Comparison of ENCODE assay signal across 10 mouse cellular contexts in genomic region chr19:61097764-61098163, GRCm38 (mm10). TPM values are rescaled to one million over a fixed set of nuclear protein-coding genes. Genes with fewer than 3 reads are reported as not detected.
A peak's percentile ranks its signal among the peaks of the same experiment; 100 is the strongest.
DNase-seq lines count a peak whose midpoint lies in the region; ATAC-seq lines count a peak whose summit lies in the region.
"Had no signal": no experiment of that assay in that cellular context is flagged by ENCODE, and none has a peak within 500 bp of the region (broad histone marks: within the 10 kb centered on the region; RNA-seq: fewer than 3 reads in every experiment).

No protein-coding gene starts in this region.

- H3K9me3 ChIP-seq in kidney, embryonic 14.5 days (ENCODE audit: control insufficient read depth, low read length) = no peaks in the 10 kb centered on the region
- H3K9me3 ChIP-seq: limb, embryonic 12.5 days; stomach, embryonic 15.5 days had no signal

- intact Hi-C loops in gastrocnemius, postnatal 14 days (cut with DNase I; ENCODE audit: low total_unique reads) = no loop called here

- ATAC-seq in kidney, embryonic 14.5 days (ENCODE audit: low FRiP score, low TSS enrichment) = no peak
- ATAC-seq in granulocyte monocyte progenitor cell, adult 5-6 weeks (replicated peaks; ENCODE audit: poor library complexity, severe bottlenecking) = peak; percentile 81

- H3K4me2 ChIP-seq in kidney, embryonic 14.5 days (replicated peaks; ENCODE audit: low read depth, low read length) = no peak overlapping the region
- H3K4me2 ChIP-seq: limb, embryonic 12.5 days; stomach, embryonic 15.5 days had no signal

- no peak overlapping the region for H3K9ac ChIP-seq in kidney, embryonic 14.5 days (ENCODE audit: low read depth, low read length)
- H3K9ac ChIP-seq: limb, embryonic 12.5 days; stomach, embryonic 15.5 days had no signal

- no peaks in the 10 kb centered on the region for H3K4me1 ChIP-seq in kidney, embryonic 14.5 days (ENCODE audit: control insufficient read depth, insufficient read depth, low read length)
- H3K4me1 ChIP-seq: limb, embryonic 12.5 days; stomach, embryonic 15.5 days had no signal

- H3K4me3 ChIP-seq in kidney, embryonic 14.5 days (ENCODE audit: low read length) = no peak overlapping the region
- H3K4me3 ChIP-seq: limb, embryonic 12.5 days; stomach, embryonic 15.5 days had no signal

- H3K36me3 ChIP-seq in kidney, embryonic 14.5 days (ENCODE audit: control insufficient read depth, insufficient read depth, low read length) = no peaks in the 10 kb centered on the region
- H3K36me3 ChIP-seq: stomach, embryonic 15.5 days had no signal

- H3K27ac ChIP-seq in kidney, embryonic 14.5 days (ENCODE audit: low read depth, low read length) = no peak overlapping the region
- H3K27ac ChIP-seq: limb, embryonic 12.5 days; stomach, embryonic 15.5 days had no signal

- DNase-seq in kidney, adult 18-20 months = peak; percentile 18
- DNase-seq in 3134 (ENCODE audit: extremely low read depth, insufficient read length, low spot score) (peak; percentile 11), ES-CJ7 (ENCODE audit: low read depth, low spot score) (peak; percentile 31)
- no peak for DNase-seq in gastrocnemius, postnatal 14 days
- DNase-seq in spleen, adult 12 weeks (ENCODE audit: low spot score) = no peak
- no peak for DNase-seq in thymus, postnatal 14 days

- WGBS in kidney, embryonic 14.5 days = 24% methylated on average over 4 of the region's 4 CpGs

- H3K27me3 ChIP-seq in kidney, embryonic 14.5 days (ENCODE audit: control insufficient read depth, insufficient read depth, low read length) = no peaks in the 10 kb centered on the region
- H3K27me3 ChIP-seq: limb, embryonic 12.5 days; stomach, embryonic 15.5 days had no signal

RNA-seq across cellular contexts. Expression of gene Zfp950, which starts 42.9 kb away (rescaled TPM):
- 41.7 and 54.0 TPM in 2 replicates for polyA plus RNA-seq in kidney, embryonic 14.5 days (2014; fragmentation: Nextera tagmentation; extraction: Ambion mirVana)
- 41.2 and 53.4 TPM in 2 replicates for total RNA-seq in granulocyte monocyte progenitor cell, adult 5-6 weeks (2014; fragmentation: Nextera tagmentation)
- 23.1 and 61.2 TPM in 2 replicates for total RNA-seq in granulocyte monocyte progenitor cell, adult 5-6 weeks (2017)
- 1 to 10 TPM; 6.8 to 9.6 TPM for total RNA-seq in gastrocnemius, postnatal 14 days (2021)

Comparison
In these comparisons a context has a peak if more than half of its experiments do, and no peak if none do; other contexts are left out.
1. DNase-seq: peak in kidney, adult 18-20 months (single experiment), 3134 (single experiment) and ES-CJ7 (single experiment); none in gastrocnemius, postnatal 14 days (single experiment), spleen, adult 12 weeks (single experiment) and thymus, postnatal 14 days (single experiment).